Mouse (Mus musculus): Measurements from ENCODE around the gene Snapc2.

DNA sequence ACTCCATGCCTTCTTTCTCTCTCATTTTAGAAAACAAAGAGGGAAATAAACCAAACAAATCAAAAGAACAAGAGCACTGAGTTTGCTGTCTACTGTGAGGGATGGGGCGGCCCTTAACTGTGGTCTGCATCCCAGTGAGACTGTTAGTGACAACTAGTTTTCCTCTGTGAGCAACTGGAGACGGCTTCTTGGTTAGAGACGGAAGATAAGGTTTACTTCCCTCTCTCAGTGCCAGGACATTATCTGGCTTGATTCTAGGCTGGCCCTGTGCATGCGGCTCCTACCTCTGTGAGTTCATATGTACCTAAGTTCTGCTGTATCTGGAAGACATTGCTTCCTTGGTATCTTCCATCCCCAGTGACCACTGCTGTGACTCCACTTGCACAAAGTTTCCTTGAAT lies 44.9 kb downstream of the Snapc2 start:
- TF ChIP-seq CTCF (IDR thresholded peaks at IDR 0.05; ENCODE audit: low read depth) (no peak), EP300 (IDR thresholded peaks at IDR 0.05; ENCODE audit: low read depth) (no peak)
